Comparison of ENCODE assay signal across 13 mouse cellular contexts in the genomic region with DNA sequence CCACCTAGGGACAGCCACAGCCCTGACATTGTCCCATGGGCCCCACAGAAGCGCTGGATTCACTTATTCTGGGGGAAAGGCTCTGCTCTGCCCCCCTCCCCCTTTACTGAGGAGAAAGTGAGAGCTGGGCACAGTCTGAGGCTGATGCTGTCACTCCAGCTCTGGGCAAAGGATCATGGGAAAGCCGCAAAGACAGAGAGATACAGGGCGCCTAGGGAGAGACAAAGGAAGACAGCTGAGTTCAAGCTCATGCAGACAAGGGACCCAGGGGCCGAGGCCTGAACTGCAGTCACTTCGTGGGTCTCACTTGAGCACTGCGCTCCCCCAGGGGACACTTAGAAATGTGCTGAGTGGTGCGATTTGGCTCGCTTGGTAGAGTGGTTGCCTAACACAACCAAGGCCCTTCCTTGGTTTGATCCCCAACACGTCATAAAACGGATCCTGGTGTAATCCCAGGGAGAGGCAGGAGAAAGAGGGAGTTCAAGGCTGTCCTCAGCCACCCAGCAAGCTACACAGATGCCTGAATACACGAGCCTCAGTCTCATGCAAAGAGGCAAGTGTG. TPM values are rescaled to one million over a fixed set of nuclear protein-coding genes. Genes with fewer than 3 reads are reported as not detected.
DNase-seq lines count a peak whose midpoint lies in the region; ATAC-seq and TF ChIP-seq lines count a peak whose summit lies in the region.
"Had no signal": no experiment of that assay in that cellular context is flagged by ENCODE, and none has a peak within 500 bp of the region (broad histone marks: within the 10 kb centered on the region; RNA-seq: fewer than 3 reads in every experiment).

No protein-coding gene starts in this region.

- no peak for TF ChIP-seq CTCF in thymus, adult 2 months (IDR thresholded peaks at IDR 0.05; ENCODE audit: borderline replicate concordance, control insufficient read depth, extremely low read depth, insufficient read depth, low read length, poor library complexity)
- TF ChIP-seq CTCF in hindbrain, postnatal 0 days (IDR thresholded peaks at IDR 0.05; ENCODE audit: low read depth) = no peak

- H3K36me3 ChIP-seq in thymus, adult 2 months (ENCODE audit: control insufficient read depth, insufficient read depth, low read length) = no peaks in the 10 kb centered on the region
- H3K36me3 ChIP-seq in embryonic facial prominence, embryonic 14.5 days (ENCODE audit: control insufficient read depth, insufficient read depth, low read length) = no peaks in the 10 kb centered on the region
- no peaks in the 10 kb centered on the region for H3K36me3 ChIP-seq in hindbrain, postnatal 0 days (ENCODE audit: insufficient read depth, low read length)
- H3K36me3 ChIP-seq in neural tube, embryonic 15.5 days = no peaks in the 10 kb centered on the region
- H3K36me3 ChIP-seq: liver, embryonic 13.5 days had no signal

- no peak for TF ChIP-seq POLR2A in thymus, adult 2 months (IDR thresholded peaks at IDR 0.05; ENCODE audit: control insufficient read depth, extremely low read depth, insufficient read depth, low read length, poor library complexity)

- peaks cover 21% of the 10 kb centered on the region for H3K4me1 ChIP-seq in thymus, adult 2 months (replicated peaks; ENCODE audit: control insufficient read depth, insufficient read depth, low read length)
- H3K4me1 ChIP-seq in embryonic facial prominence, embryonic 14.5 days (ENCODE audit: control insufficient read depth, insufficient read depth, low read length) = peaks cover 37% of the 10 kb centered on the region
- peaks cover 8% of the 10 kb centered on the region; the same call in 1 of the 2 replicates for H3K4me1 ChIP-seq in hindbrain, postnatal 0 days (ENCODE audit: insufficient read depth, low read length)
- H3K4me1 ChIP-seq in neural tube, embryonic 15.5 days = peaks cover 56% of the 10 kb centered on the region

- no peak overlapping the region for H3K4me2 ChIP-seq in embryonic facial prominence, embryonic 14.5 days (ENCODE audit: low read depth, low read length)
- H3K4me2 ChIP-seq in hindbrain, postnatal 0 days (ENCODE audit: low read depth, low read length) = no peak overlapping the region
- no peak overlapping the region for H3K4me2 ChIP-seq in neural tube, embryonic 15.5 days
- H3K4me2 ChIP-seq: liver, embryonic 13.5 days had no signal

- DNase-seq in thymus, adult 2 months = no peak
- no peak for DNase-seq in thymus, postnatal 36 days
- DNase-seq in embryonic facial prominence, embryonic 14.5 days (ENCODE audit: low spot score) = no peak
- DNase-seq in hindbrain, postnatal 0 days (ENCODE audit: low spot score) = no peak
- no peak for DNase-seq in lung, adult 18-20 months
- DNase-seq in spleen, postnatal 10 days (ENCODE audit: low spot score in 2 of 2) = no peak
- no peak for DNase-seq in left cerebral cortex, adult 18-20 months (ENCODE audit: low spot score in 2 of 2)
- DNase-seq: liver, embryonic 13.5 days; lung, postnatal 4 days had no signal

- peak overlapping the region; percentile 30 for H3K9ac ChIP-seq in embryonic facial prominence, embryonic 14.5 days (ENCODE audit: low read depth, low read length)
- H3K9ac ChIP-seq in hindbrain, postnatal 0 days (replicated peaks; ENCODE audit: low read length) = no peak overlapping the region
- no peak overlapping the region for H3K9ac ChIP-seq in neural tube, embryonic 15.5 days (replicated peaks)
- H3K9ac ChIP-seq: liver, embryonic 13.5 days had no signal

- H3K27me3 ChIP-seq in thymus, adult 2 months (ENCODE audit: control insufficient read depth, insufficient read depth, low read length) = no peaks in the 10 kb centered on the region
- no peaks in the 10 kb centered on the region for H3K27me3 ChIP-seq in embryonic facial prominence, embryonic 14.5 days (replicated peaks; ENCODE audit: control insufficient read depth, insufficient read depth, low read length)
- no peaks in the 10 kb centered on the region for H3K27me3 ChIP-seq in hindbrain, postnatal 0 days (ENCODE audit: insufficient read depth, low read length)
- no peaks in the 10 kb centered on the region for H3K27me3 ChIP-seq in neural tube, embryonic 15.5 days (replicated peaks)
- H3K27me3 ChIP-seq: liver, embryonic 13.5 days had no signal

- H3K4me3 ChIP-seq in thymus, adult 2 months (ENCODE audit: control insufficient read depth, insufficient read depth, low read length) = no peak overlapping the region
- no peak overlapping the region for H3K4me3 ChIP-seq in embryonic facial prominence, embryonic 14.5 days (ENCODE audit: low read depth, low read length)
- no peak overlapping the region for H3K4me3 ChIP-seq in hindbrain, postnatal 0 days (ENCODE audit: low read length)
- H3K4me3 ChIP-seq in neural tube, embryonic 15.5 days (replicated peaks) = no peak overlapping the region
- H3K4me3 ChIP-seq: liver, embryonic 13.5 days had no signal

- peak overlapping the region; percentile 25; the same call in 1 of the 2 replicates for H3K27ac ChIP-seq in thymus, adult 2 months (ENCODE audit: control insufficient read depth, insufficient read depth, low read length)
- H3K27ac ChIP-seq in embryonic facial prominence, embryonic 14.5 days (replicated peaks; ENCODE audit: low read depth, low read length) = peak overlapping the region; percentile 44; the same call in 1 of the 2 replicates
- no peak overlapping the region for H3K27ac ChIP-seq in hindbrain, postnatal 0 days
- H3K27ac ChIP-seq in neural tube, embryonic 15.5 days (replicated peaks) = no peak overlapping the region
- H3K27ac ChIP-seq: kidney, postnatal 0 days; liver, embryonic 13.5 days had no signal

- 73% methylated on average over 11 of the region's 11 CpGs for WGBS in thymus, adult 2 months
- 58% methylated on average over 11 of the region's 11 CpGs for WGBS in embryonic facial prominence, embryonic 14.5 days
- WGBS in hindbrain, postnatal 0 days = 48% methylated on average over 11 of the region's 11 CpGs
- 34% methylated on average over 11 of the region's 11 CpGs for WGBS in neural tube, embryonic 15.5 days

- peak; percentile 27; the same call in 1 of the 2 replicates for ATAC-seq in embryonic facial prominence, embryonic 14.5 days (ENCODE audit: low read depth)
- ATAC-seq in hindbrain, postnatal 0 days = peak; percentile 44; the same call in 1 of the 2 replicates
- ATAC-seq in neural tube, embryonic 15.5 days (ENCODE audit: low FRiP score) = peak; percentile 21; the same call in 1 of the 2 replicates
- ATAC-seq: activated CD4-positive, CD25-positive, alpha-beta regulatory T cell, adult 4 months had no signal

- H3K9me3 ChIP-seq in embryonic facial prominence, embryonic 14.5 days (ENCODE audit: control insufficient read depth, low read length) = no peaks in the 10 kb centered on the region
- H3K9me3 ChIP-seq in hindbrain, postnatal 0 days (ENCODE audit: low read length) = no peaks in the 10 kb centered on the region
- H3K9me3 ChIP-seq in neural tube, embryonic 15.5 days (replicated peaks) = no peaks in the 10 kb centered on the region
- H3K9me3 ChIP-seq: liver, embryonic 13.5 days had no signal

RNA-seq across cellular contexts. Expression of gene Ephb2, which starts 28.3 kb away (rescaled TPM):
- polyA plus RNA-seq in thymus, adult 2 months (2012; rRNA removed) = 15.4 and 24.1 TPM in 2 replicates
- polyA plus RNA-seq in embryonic facial prominence, embryonic 14.5 days (2014; fragmentation: Nextera tagmentation; extraction: Ambion mirVana) = 14.8 and 14.9 TPM in 2 replicates
- total RNA-seq in hindbrain, postnatal 0 days (2014; rRNA removed) = 136 and 150 TPM in 2 replicates
- polyA plus RNA-seq in hindbrain, postnatal 0 days (2015; fragmentation: Nextera tagmentation; extraction: Ambion mirVana) = 12.6 and 13.0 TPM in 2 replicates
- polyA plus RNA-seq in neural tube, embryonic 15.5 days (2015; fragmentation: Nextera tagmentation; extraction: Ambion mirVana) = 13.7 and 21.3 TPM in 2 replicates
- 10 to 100 TPM; 14.9 to 16.1 TPM for total RNA-seq in left cerebral cortex, adult 18-20 months (2021)
- total RNA-seq: neutrophil, adult 5-6 weeks had no signal
- polyA plus RNA-seq: activated CD4-positive, CD25-positive, alpha-beta regulatory T cell, adult 4 months had no signal

Comparison
In these comparisons a context has a peak if more than half of its experiments do, and no peak if none do; other contexts are left out.
1. H3K27ac ChIP-seq: peak in thymus, adult 2 months (single experiment) and embryonic facial prominence, embryonic 14.5 days (single experiment); none in hindbrain, postnatal 0 days (single experiment) and neural tube, embryonic 15.5 days (single experiment).
2. Peak in every context shown above with its lines, with median percentiles within 50 percentile points of each other: ATAC-seq.